Mouse (Mus musculus) intestine, embryonic 16.5 days (tissue): ENCODE results near the gene Ipo11. TPM values are rescaled to one million over a fixed set of nuclear protein-coding genes. Genes with fewer than 3 reads are reported as not detected.

Experiments
- ATAC-seq: fragments of 200-750 bp; cut with Nextera tagmentation; 2 replicates; pipeline ENCODE4 v1.8.0; 2017; ENCODE audit warnings: moderate TSS enrichment, moderate library complexity
- H3K27ac ChIP-seq: fragments of 300-500 bp; sonication (generic); 2 replicates; pipeline ENCODE4 v1.5.1; 2014; ENCODE audit warnings: mild to moderate bottlenecking, low read length
- H3K27me3 ChIP-seq: fragments of 300-500 bp; sonication (generic); replicated peaks from 2 replicates; pipeline ENCODE4 v1.6.1; 2014; ENCODE audit warnings: low read length, control low read depth, mixed read lengths; ENCODE audit not compliant: control insufficient read depth, insufficient read depth
- H3K36me3 ChIP-seq: fragments of 300-500 bp; sonication (generic); 2 replicates; pipeline ENCODE4 v1.6.1; 2014; ENCODE audit warnings: low read length, control low read depth; ENCODE audit not compliant: control insufficient read depth, insufficient read depth
- H3K4me1 ChIP-seq: fragments of 300-500 bp; sonication (generic); 2 replicates; pipeline ENCODE4 v1.6.1; 2014; ENCODE audit warnings: low read length, control low read depth, mixed read lengths; ENCODE audit not compliant: control insufficient read depth, insufficient read depth
- H3K4me2 ChIP-seq: fragments of 300-500 bp; sonication (generic); 2 replicates; pipeline ENCODE4 v1.6.1; 2014; ENCODE audit warnings: low read depth, low read length, control low read depth
- H3K4me3 ChIP-seq: fragments of 300-500 bp; sonication (generic); 2 replicates; pipeline ENCODE4 v1.5.1; 2014; ENCODE audit warnings: mild to moderate bottlenecking, low read length
- H3K9ac ChIP-seq: fragments of 300-500 bp; sonication (generic); 2 replicates; pipeline ENCODE4 v1.6.1; 2014; ENCODE audit warnings: low read depth, low read length
- H3K9me3 ChIP-seq: fragments of 300-500 bp; sonication (generic); 2 replicates; pipeline ENCODE4 v1.6.1; 2016; ENCODE audit warnings: low read length, control low read depth; ENCODE audit not compliant: control insufficient read depth
- WGBS: fragments of 180-500 bp; shearing (Covaris S2); extraction: QIAGEN DNeasy Blood & Tissue Kit; methylation state at CpG from one replicate; pipeline ENCODE4 v1.1.7; 2014; 5-methylcytosine and 5-hydroxymethylcytosine counted together
- polyA plus RNA-seq: library from polyadenylated mRNA; unstranded; fragments of >200 nt; fragmentation: Nextera tagmentation; extraction: Ambion mirVana; gene quantifications from 2 replicates; pipeline ENCODE4 v1.2.1, GENCODE M21; 2015

Ipo11 gene
- polyA plus RNA-seq, 1 experiment from 2014 or later: 39.3 TPM

GRCm38 (mm10) chr13:106810156-106810555 is 126.6 kb downstream of the Ipo11 start:
- Histone ChIP-seq H3K4me2 (no peak overlapping the region), H3K9ac (no peak overlapping the region), H3K9me3 (no peaks in the 10 kb centered on the region), H3K4me1 (no peaks in the 10 kb centered on the region), H3K27me3 (no peaks in the 10 kb centered on the region), H3K27ac (no peak overlapping the region), H3K36me3 (0 out of 2 replicates have a peak, but pooled peaks cover 3% of the 10 kb centered on the region), H3K4me3 (no peak overlapping the region)
- no peak for ATAC-seq
- WGBS: 95% methylated on average over 7 of the region's 7 CpGs

GRCm38 (mm10) chr13:106808821-106809220 is 127.9 kb downstream of the Ipo11 start:
- Histone ChIP-seq H3K27ac (no peak overlapping the region), H3K36me3 (0 out of 2 replicates have a peak, but pooled peaks cover 3% of the 10 kb centered on the region), H3K27me3 (no peaks in the 10 kb centered on the region), H3K4me2 (no peak overlapping the region), H3K4me1 (no peaks in the 10 kb centered on the region), H3K4me3 (no peak overlapping the region), H3K9me3 (no peaks in the 10 kb centered on the region), H3K9ac (no peak overlapping the region)
- WGBS: 81% methylated on average over 6 of the region's 6 CpGs
- ATAC-seq: no peak

GRCm38 (mm10) chr13:106808315-106808714 is 128.4 kb downstream of the Ipo11 start:
- 94% methylated on average over 2 of the region's 2 CpGs for WGBS
- no peak overlapping the region for H3K4me2 ChIP-seq
- ATAC-seq: no peak
- no peaks in the 10 kb centered on the region for H3K9me3 ChIP-seq
- H3K4me3 ChIP-seq: no peak overlapping the region
- no peaks in the 10 kb centered on the region for H3K27me3 ChIP-seq
- H3K27ac ChIP-seq: no peak overlapping the region
- H3K36me3 ChIP-seq: 0 out of 2 replicates have a peak, but pooled peaks cover 3% of the 10 kb centered on the region
- H3K4me1 ChIP-seq: no peaks in the 10 kb centered on the region
- H3K9ac ChIP-seq: no peak overlapping the region

- ATAC-seq: no peak
- no peak overlapping the region for H3K4me2 ChIP-seq
- no peak overlapping the region for H3K27ac ChIP-seq
- no peaks in the 10 kb centered on the region for H3K9me3 ChIP-seq
- no peaks in the 10 kb centered on the region for H3K4me1 ChIP-seq
- 83% methylated on average over 5 of the region's 5 CpGs for WGBS
- H3K9ac ChIP-seq: no peak overlapping the region
- H3K36me3 ChIP-seq: 0 out of 2 replicates have a peak, but pooled peaks cover 3% of the 10 kb centered on the region
- no peak overlapping the region for H3K4me3 ChIP-seq
- H3K27me3 ChIP-seq: no peaks in the 10 kb centered on the region
Observed at GRCm38 (mm10) chr13:106807303-106807702, 129.5 kb downstream of the Ipo11 start.

GRCm38 (mm10) chr13:106805146-106805545 is 131.6 kb downstream of the Ipo11 start:
- no peak overlapping the region for H3K4me2 ChIP-seq
- no peaks in the 10 kb centered on the region for H3K4me1 ChIP-seq
- H3K36me3 ChIP-seq: no peaks in the 10 kb centered on the region
- no peaks in the 10 kb centered on the region for H3K27me3 ChIP-seq
- ATAC-seq: no peak
- no peaks in the 10 kb centered on the region for H3K9me3 ChIP-seq
- no peak overlapping the region for H3K27ac ChIP-seq
- no peak overlapping the region for H3K4me3 ChIP-seq
- no peak overlapping the region for H3K9ac ChIP-seq
- WGBS: 91% methylated on average over 5 of the region's 5 CpGs

- no peak for ATAC-seq
- WGBS: 50% methylated on average over 3 of the region's 3 CpGs
- no peaks in the 10 kb centered on the region for H3K9me3 ChIP-seq
- H3K27me3 ChIP-seq: no peaks in the 10 kb centered on the region
- no peak overlapping the region for H3K9ac ChIP-seq
- no peaks in the 10 kb centered on the region for H3K4me1 ChIP-seq
- no peak overlapping the region for H3K27ac ChIP-seq
- no peak overlapping the region for H3K4me2 ChIP-seq
- peaks cover 14% of the 10 kb centered on the region; the same call in 1 of the 2 replicates for H3K36me3 ChIP-seq
- H3K4me3 ChIP-seq: no peak overlapping the region
Observed at GRCm38 (mm10) chr13:106798026-106798425, 138.7 kb downstream of the Ipo11 start.

GRCm38 (mm10) chr13:106788817-106789216 is 147.9 kb downstream of the Ipo11 start:
- 88% methylated on average over 7 of the region's 7 CpGs for WGBS
- H3K27ac ChIP-seq: no peak overlapping the region
- H3K36me3 ChIP-seq: peaks cover 3% of the 10 kb centered on the region; the same call in 1 of the 2 replicates
- no peak overlapping the region for H3K4me2 ChIP-seq
- H3K9me3 ChIP-seq: peaks cover 3% of the 10 kb centered on the region; the same call in 1 of the 2 replicates
- no peaks in the 10 kb centered on the region for H3K27me3 ChIP-seq
- H3K4me3 ChIP-seq: no peak overlapping the region
- no peaks in the 10 kb centered on the region for H3K4me1 ChIP-seq
- ATAC-seq: no peak
- H3K9ac ChIP-seq: no peak overlapping the region

DNA sequence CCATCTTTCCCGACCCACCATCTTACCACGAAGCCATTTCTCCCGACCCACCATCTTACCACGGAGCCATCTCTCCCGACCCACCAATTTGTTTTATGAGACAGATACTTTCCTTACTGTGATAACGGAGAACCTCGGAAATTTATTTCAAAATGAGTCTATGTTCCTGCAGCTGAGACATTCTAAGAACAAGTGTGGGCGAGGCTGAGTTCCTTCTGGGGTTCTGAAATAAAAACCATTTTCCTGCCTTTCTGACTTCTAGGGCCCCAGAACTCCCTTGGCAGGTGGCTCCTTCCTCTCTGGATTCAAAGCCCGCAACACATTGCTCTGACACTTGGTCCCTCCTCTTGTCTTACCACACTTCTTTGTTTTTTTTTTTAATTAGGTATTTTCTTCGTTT is 168.0 kb downstream of the Ipo11 start:
- H3K9me3 ChIP-seq: no peaks in the 10 kb centered on the region
- no peak overlapping the region for H3K27ac ChIP-seq
- no peaks in the 10 kb centered on the region for H3K4me1 ChIP-seq
- no peak overlapping the region for H3K4me2 ChIP-seq
- H3K36me3 ChIP-seq: no peaks in the 10 kb centered on the region
- H3K9ac ChIP-seq: no peak overlapping the region
- ATAC-seq: no peak
- 93% methylated on average over 10 of the region's 10 CpGs for WGBS
- H3K4me3 ChIP-seq: no peak overlapping the region
- H3K27me3 ChIP-seq: no peaks in the 10 kb centered on the region

GRCm38 (mm10) chr13:106762611-106763010 is 174.1 kb downstream of the Ipo11 start:
- Histone ChIP-seq H3K4me3 (no peak overlapping the region), H3K4me1 (0 out of 2 replicates have a peak, but pooled peaks cover 3% of the 10 kb centered on the region), H3K27ac (no peak overlapping the region), H3K9ac (no peak overlapping the region), H3K4me2 (no peak overlapping the region), H3K36me3 (no peaks in the 10 kb centered on the region), H3K27me3 (no peaks in the 10 kb centered on the region), H3K9me3 (no peaks in the 10 kb centered on the region)
- WGBS: 54% methylated on average over 1 of the region's 1 CpGs
- ATAC-seq: no peak

- H3K9ac ChIP-seq: no peak overlapping the region
- H3K4me2 ChIP-seq: no peak overlapping the region
- no peaks in the 10 kb centered on the region for H3K9me3 ChIP-seq
- no peaks in the 10 kb centered on the region for H3K36me3 ChIP-seq
- H3K4me3 ChIP-seq: no peak overlapping the region
- H3K27ac ChIP-seq: no peak overlapping the region
- no peaks in the 10 kb centered on the region for H3K27me3 ChIP-seq
- 97% methylated on average over 1 of the region's 1 CpGs for WGBS
- 0 out of 2 replicates have a peak, but pooled peaks cover 3% of the 10 kb centered on the region for H3K4me1 ChIP-seq
- no peak for ATAC-seq
Observed at GRCm38 (mm10) chr13:106761661-106762060, 175.1 kb downstream of the Ipo11 start.
